Mouse (Mus musculus): ENCODE results near the gene Dbndd1. TPM values are rescaled to one million over a fixed set of nuclear protein-coding genes. Genes with fewer than 3 reads are reported as not detected.

Dbndd1 gene
- polyA plus RNA-seq, 1 experiment from 2014 or later = 103 TPM

DNA sequence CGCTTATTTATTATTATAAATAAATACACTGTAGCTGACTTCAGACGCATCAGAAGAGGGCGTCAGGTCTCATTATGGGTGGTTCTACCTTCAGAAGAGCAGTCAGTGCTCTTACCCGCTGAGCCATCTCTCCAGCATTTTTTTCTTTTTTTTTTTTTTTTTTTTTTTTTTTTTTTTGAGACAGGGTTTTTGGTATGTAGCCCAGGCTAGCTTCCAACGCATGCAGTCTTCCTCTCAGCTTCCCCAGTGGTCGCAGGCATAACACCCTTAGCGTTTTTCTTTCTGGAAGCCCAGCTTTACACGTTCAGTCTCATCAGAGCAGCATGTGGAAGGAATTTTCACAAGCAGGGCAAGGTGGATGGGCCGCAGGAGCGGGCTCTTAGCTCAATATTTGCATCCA, 2.9 kb upstream of the Dbndd1 start:
- Histone ChIP-seq H3K9ac (replicated peaks; ENCODE audit: low read length) (peak overlapping the region; percentile 78; the same call in 1 of the 2 replicates), H3K4me1 (ENCODE audit: control insufficient read depth, insufficient read depth, low read length) (peaks cover 16% of the 10 kb centered on the region), H3K9me3 (ENCODE audit: control insufficient read depth, low read length) (no peaks in the 10 kb centered on the region), H3K27me3 (ENCODE audit: control insufficient read depth, insufficient read depth, low read length) (no peaks in the 10 kb centered on the region), H3K27ac (replicated peaks; ENCODE audit: low read depth, low read length) (peak overlapping the region; percentile 41), H3K36me3 (ENCODE audit: control insufficient read depth, insufficient read depth, low read length) (peaks cover 23% of the 10 kb centered on the region), H3K4me3 (replicated peaks; ENCODE audit: low read depth, low read length) (peak overlapping the region; percentile 64), H3K4me2 (ENCODE audit: low read length) (peak overlapping the region; percentile 91)
- WGBS = 38% methylated on average over 10 of the region's 10 CpGs
- DNase-seq = no peak
- ATAC-seq (ENCODE audit: low FRiP score, low TSS enrichment) = no peak

DNA sequence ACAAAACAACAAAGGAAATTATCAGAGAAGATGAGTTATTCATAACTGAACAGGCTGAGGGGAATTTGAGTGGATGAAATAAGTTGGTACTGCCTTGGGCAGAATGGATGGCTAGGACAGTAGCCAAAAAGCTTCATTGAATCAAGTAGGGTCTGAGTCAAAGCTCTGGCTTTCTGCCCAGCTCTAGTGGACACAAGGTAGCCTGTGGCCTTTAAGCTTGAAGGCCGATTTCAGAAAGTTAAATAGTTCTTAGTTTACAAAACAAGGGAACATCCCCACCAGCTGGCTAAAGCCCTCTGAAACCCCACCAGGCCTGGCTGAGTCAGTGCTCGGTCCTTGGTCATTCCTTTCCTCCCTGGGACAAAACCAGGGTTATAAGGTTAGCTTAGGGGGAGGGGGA, 1.3 kb upstream of the Dbndd1 start:
- peaks cover 11% of the 10 kb centered on the region for H3K36me3 ChIP-seq (ENCODE audit: control insufficient read depth, insufficient read depth, low read length)
- no peak overlapping the region for H3K27ac ChIP-seq (replicated peaks; ENCODE audit: low read depth, low read length)
- WGBS = 25% methylated on average over 2 of the region's 2 CpGs
- ATAC-seq (ENCODE audit: low FRiP score, low TSS enrichment) (no peak), DNase-seq (peak; percentile 18)
- no peaks in the 10 kb centered on the region for H3K9me3 ChIP-seq (ENCODE audit: control insufficient read depth, low read length)
- H3K27me3 ChIP-seq (ENCODE audit: control insufficient read depth, insufficient read depth, low read length) = no peaks in the 10 kb centered on the region
- peaks cover 25% of the 10 kb centered on the region for H3K4me1 ChIP-seq (ENCODE audit: control insufficient read depth, insufficient read depth, low read length)
- no peak overlapping the region for H3K4me2 ChIP-seq (ENCODE audit: low read length)
- H3K9ac ChIP-seq (replicated peaks; ENCODE audit: low read length) = no peak overlapping the region
- no peak overlapping the region for H3K4me3 ChIP-seq (replicated peaks; ENCODE audit: low read depth, low read length)

DNA sequence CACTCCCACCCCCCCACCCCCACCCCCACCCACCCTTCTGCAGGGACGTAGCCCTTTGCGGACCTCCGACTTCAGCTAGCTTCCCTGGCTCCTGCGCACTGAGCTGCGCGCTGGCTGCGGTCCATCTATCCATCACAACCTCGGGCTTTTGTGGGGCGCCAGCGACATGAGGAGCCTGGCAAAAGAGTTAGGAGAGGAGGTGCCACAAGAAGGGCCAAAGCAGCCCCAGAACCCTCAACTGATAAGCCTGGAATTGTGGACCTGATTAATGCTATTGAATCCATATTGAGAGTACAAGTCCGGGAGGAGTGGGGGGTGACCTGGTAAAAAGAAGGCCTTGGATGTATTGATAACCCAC, 256 bp upstream of the Dbndd1 start:
- WGBS = under 1% methylated on average over 11 of the region's 11 CpGs
- no peak for DNase-seq

DNA sequence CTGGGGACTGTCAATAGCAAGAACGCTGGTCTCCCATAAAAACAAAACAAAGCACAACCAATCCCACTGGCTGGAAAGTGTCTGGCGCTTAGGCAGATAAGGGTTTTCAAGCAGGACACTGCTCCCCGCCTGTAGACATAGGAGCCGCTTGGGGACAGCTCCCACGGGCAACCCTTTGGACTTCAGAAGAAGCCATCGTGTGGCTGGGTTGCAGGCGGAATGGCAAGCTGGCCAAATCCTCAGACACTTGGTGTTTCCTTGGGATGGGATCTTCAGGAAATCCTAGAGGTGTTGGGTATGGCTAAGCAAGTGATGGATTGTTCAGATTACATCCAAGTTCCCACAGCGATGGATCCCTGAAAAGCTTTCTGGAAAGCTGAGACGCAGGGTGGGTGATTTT, 1.1 kb downstream of the Dbndd1 start:
- DNase-seq (peak; percentile 56), ATAC-seq (ENCODE audit: low FRiP score, low TSS enrichment) (no peak)
- Histone ChIP-seq H3K4me3 (replicated peaks; ENCODE audit: low read depth, low read length) (peak overlapping the region; percentile 82), H3K9me3 (ENCODE audit: control insufficient read depth, low read length) (no peaks in the 10 kb centered on the region), H3K27me3 (ENCODE audit: control insufficient read depth, insufficient read depth, low read length) (no peaks in the 10 kb centered on the region), H3K27ac (replicated peaks; ENCODE audit: low read depth, low read length) (peak overlapping the region; percentile 95), H3K36me3 (ENCODE audit: control insufficient read depth, insufficient read depth, low read length) (peaks cover 24% of the 10 kb centered on the region), H3K9ac (replicated peaks; ENCODE audit: low read length) (peak overlapping the region; percentile 93), H3K4me1 (ENCODE audit: control insufficient read depth, insufficient read depth, low read length) (peaks cover 20% of the 10 kb centered on the region), H3K4me2 (ENCODE audit: low read length) (peak overlapping the region; percentile 70)
- under 1% methylated on average over 9 of the region's 9 CpGs for WGBS

More for the DNA sequence above, 256 bp upstream of the Dbndd1 start:
- H3K9ac ChIP-seq (replicated peaks; ENCODE audit: low read length) = peak overlapping the region; percentile 49; the same call in 1 of the 2 replicates
- peaks cover 25% of the 10 kb centered on the region for H3K4me1 ChIP-seq (ENCODE audit: control insufficient read depth, insufficient read depth, low read length)
- peak overlapping the region; percentile 70 for H3K4me2 ChIP-seq (ENCODE audit: low read length)
- peak overlapping the region; percentile 95 for H3K27ac ChIP-seq (replicated peaks; ENCODE audit: low read depth, low read length)
- H3K27me3 ChIP-seq (ENCODE audit: control insufficient read depth, insufficient read depth, low read length) = no peaks in the 10 kb centered on the region
- H3K4me3 ChIP-seq (replicated peaks; ENCODE audit: low read depth, low read length) = peak overlapping the region; percentile 82
- peaks cover 10% of the 10 kb centered on the region for H3K36me3 ChIP-seq (ENCODE audit: control insufficient read depth, insufficient read depth, low read length)
- no peak for ATAC-seq (ENCODE audit: low FRiP score, low TSS enrichment)
- H3K9me3 ChIP-seq (ENCODE audit: control insufficient read depth, low read length) = no peaks in the 10 kb centered on the region

DNA sequence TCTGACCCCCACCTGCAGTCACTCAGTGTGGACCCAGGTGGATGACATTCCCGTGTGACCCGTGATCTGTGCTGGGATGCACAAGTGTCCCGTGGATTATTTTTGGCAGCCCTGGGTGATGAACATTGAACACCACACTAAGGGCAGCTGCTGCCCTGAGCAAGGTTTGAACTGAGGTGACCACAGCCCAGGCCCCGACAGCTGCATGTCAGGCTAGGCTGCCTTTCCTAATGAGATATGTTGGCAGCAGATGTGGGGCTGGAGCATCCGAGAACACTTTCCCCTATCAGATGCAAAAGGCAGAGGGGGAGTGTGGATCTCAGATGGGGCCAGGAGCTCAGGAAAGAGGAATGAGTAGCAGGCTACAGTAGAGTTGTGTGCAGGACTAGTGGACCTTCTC, 4.4 kb downstream of the Dbndd1 start:
- Histone ChIP-seq H3K4me2 (ENCODE audit: low read length) (no peak overlapping the region), H3K36me3 (ENCODE audit: control insufficient read depth, insufficient read depth, low read length) (peaks cover 57% of the 10 kb centered on the region), H3K4me3 (replicated peaks; ENCODE audit: low read depth, low read length) (no peak overlapping the region), H3K9ac (replicated peaks; ENCODE audit: low read length) (no peak overlapping the region), H3K4me1 (ENCODE audit: control insufficient read depth, insufficient read depth, low read length) (peaks cover 15% of the 10 kb centered on the region), H3K27me3 (ENCODE audit: control insufficient read depth, insufficient read depth, low read length) (no peaks in the 10 kb centered on the region), H3K27ac (replicated peaks; ENCODE audit: low read depth, low read length) (no peak overlapping the region), H3K9me3 (ENCODE audit: control insufficient read depth, low read length) (no peaks in the 10 kb centered on the region)
- WGBS = 76% methylated on average over 5 of the region's 5 CpGs
- no peak for ATAC-seq (ENCODE audit: low FRiP score, low TSS enrichment)
- DNase-seq = no peak

DNA sequence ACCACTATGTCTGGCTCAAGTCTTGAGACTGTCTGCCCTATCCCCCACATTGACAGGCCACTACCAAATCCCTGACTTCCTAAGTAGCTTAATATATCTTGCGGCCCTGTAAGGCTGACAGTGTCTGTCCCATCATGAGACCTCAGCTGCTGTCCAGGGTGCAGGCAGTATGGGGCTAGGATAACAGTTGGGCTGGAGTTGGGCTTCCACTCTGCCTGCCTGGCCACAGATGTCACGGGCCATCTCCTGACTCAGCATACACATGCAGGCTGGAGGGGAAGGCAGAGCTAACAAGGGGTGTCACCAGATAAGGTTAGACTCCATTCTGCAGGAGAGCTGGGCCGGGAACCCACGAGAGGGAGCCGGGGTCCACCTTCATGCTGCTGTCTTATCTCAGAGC, 8.1 kb downstream of the Dbndd1 start:
- WGBS = 99% methylated on average over 5 of the region's 5 CpGs
- no peak for ATAC-seq (ENCODE audit: low FRiP score, low TSS enrichment)
- Histone ChIP-seq H3K9me3 (ENCODE audit: control insufficient read depth, low read length) (no peaks in the 10 kb centered on the region), H3K27ac (replicated peaks; ENCODE audit: low read depth, low read length) (no peak overlapping the region), H3K27me3 (ENCODE audit: control insufficient read depth, insufficient read depth, low read length) (no peaks in the 10 kb centered on the region), H3K4me2 (ENCODE audit: low read length) (no peak overlapping the region), H3K9ac (replicated peaks; ENCODE audit: low read length) (no peak overlapping the region), H3K36me3 (ENCODE audit: control insufficient read depth, insufficient read depth, low read length) (peaks cover 93% of the 10 kb centered on the region), H3K4me3 (replicated peaks; ENCODE audit: low read depth, low read length) (no peak overlapping the region), H3K4me1 (ENCODE audit: control insufficient read depth, insufficient read depth, low read length) (no peaks in the 10 kb centered on the region)
- DNase-seq = no peak

DNA sequence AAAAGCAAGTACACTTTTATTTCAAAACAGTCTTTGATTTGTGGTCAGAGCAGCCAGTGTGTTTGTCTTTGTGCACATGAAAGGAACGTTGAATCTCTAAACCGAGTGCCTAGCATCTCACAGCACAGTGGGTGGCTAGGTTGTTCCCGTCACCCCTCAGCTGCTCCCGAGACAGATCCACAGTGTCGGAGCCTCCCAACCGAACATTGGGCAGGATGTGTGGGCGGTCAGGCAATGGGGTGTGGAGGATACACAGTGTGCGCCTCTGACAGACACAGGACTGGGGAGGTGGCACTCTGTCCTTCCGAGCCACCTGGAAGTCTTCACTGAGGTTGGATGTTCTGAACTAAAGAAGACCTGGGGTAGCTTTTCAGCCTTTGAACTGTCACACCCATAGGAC, 9.6 kb downstream of the Dbndd1 start:
- no peak for DNase-seq
- Histone ChIP-seq H3K4me3 (replicated peaks; ENCODE audit: low read depth, low read length) (no peak overlapping the region), H3K9ac (replicated peaks; ENCODE audit: low read length) (no peak overlapping the region), H3K9me3 (ENCODE audit: control insufficient read depth, low read length) (no peaks in the 10 kb centered on the region), H3K36me3 (ENCODE audit: control insufficient read depth, insufficient read depth, low read length) (peaks cover 99% of the 10 kb centered on the region), H3K27ac (replicated peaks; ENCODE audit: low read depth, low read length) (no peak overlapping the region), H3K4me1 (ENCODE audit: control insufficient read depth, insufficient read depth, low read length) (no peaks in the 10 kb centered on the region), H3K27me3 (ENCODE audit: control insufficient read depth, insufficient read depth, low read length) (no peaks in the 10 kb centered on the region), H3K4me2 (ENCODE audit: low read length) (no peak overlapping the region)
- no peak for ATAC-seq (ENCODE audit: low FRiP score, low TSS enrichment)
- WGBS = 89% methylated on average over 9 of the region's 9 CpGs

DNA sequence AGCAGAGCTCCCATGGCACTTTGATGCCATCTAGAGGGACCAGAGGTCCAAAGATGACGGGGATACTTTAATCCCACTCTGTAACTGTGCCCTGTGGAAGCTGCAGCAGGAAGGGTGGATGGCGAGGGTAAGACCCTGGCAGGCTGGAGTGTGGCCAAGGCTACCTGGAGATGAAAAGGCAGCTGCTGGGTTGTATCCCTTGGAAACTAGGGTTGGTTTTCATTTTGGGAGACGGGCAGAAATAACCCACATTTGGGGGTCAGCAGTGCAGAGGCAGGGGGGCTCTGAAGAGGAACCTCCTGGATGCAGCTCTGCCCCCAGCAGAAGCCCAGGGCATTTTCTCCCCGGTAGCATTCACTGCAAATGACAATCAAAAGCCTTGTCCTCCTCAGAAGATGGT, 10.0 kb downstream of the Dbndd1 start:
- H3K4me1 ChIP-seq (ENCODE audit: control insufficient read depth, insufficient read depth, low read length) = no peaks in the 10 kb centered on the region
- H3K4me3 ChIP-seq (replicated peaks; ENCODE audit: low read depth, low read length) = no peak overlapping the region
- DNase-seq = no peak
- no peak overlapping the region for H3K27ac ChIP-seq (replicated peaks; ENCODE audit: low read depth, low read length)
- no peaks in the 10 kb centered on the region for H3K9me3 ChIP-seq (ENCODE audit: control insufficient read depth, low read length)
- 79% methylated on average over 4 of the region's 4 CpGs for WGBS
- ATAC-seq (ENCODE audit: low FRiP score, low TSS enrichment) = no peak
- peaks cover 99% of the 10 kb centered on the region for H3K36me3 ChIP-seq (ENCODE audit: control insufficient read depth, insufficient read depth, low read length)
- no peaks in the 10 kb centered on the region for H3K27me3 ChIP-seq (ENCODE audit: control insufficient read depth, insufficient read depth, low read length)
- no peak overlapping the region for H3K9ac ChIP-seq (replicated peaks; ENCODE audit: low read length)
- H3K4me2 ChIP-seq (ENCODE audit: low read length) = no peak overlapping the region

DNA sequence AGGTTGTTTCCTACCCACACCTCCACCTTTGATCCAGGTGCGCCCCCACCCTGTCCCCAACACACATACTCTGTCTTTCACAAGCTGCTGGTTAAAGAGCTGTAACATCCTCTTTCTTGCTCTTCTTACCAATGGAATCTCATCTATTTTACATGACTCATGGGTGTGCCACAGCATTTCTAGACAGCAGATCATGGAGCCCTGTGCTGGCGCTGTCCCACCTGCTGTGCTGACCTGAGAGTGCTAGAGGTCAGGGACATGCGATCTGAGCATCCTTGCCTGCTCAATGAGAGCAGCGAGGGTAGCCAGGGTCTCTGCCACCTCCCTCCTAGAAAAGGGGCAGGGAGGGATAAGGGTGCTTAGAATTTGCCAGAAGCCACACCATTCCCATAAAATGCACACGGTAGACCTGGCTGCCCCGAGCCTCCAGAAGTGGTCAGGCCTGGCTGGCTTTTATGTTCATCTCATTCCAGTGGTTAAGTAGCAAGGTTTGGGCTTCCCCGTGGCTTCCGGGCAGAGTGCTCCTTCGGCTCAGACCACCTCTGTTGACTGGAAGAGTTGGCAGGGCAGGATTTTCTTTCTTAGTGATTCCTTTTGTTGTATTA, 10.6 kb downstream of the Dbndd1 start:
- WGBS = 88% methylated on average over 9 of the region's 9 CpGs
- H3K4me1 ChIP-seq (ENCODE audit: control insufficient read depth, insufficient read depth, low read length) = no peaks in the 10 kb centered on the region
- no peak overlapping the region for H3K4me3 ChIP-seq (replicated peaks; ENCODE audit: low read depth, low read length)
- DNase-seq (no peak), ATAC-seq (ENCODE audit: low FRiP score, low TSS enrichment) (no peak)
- no peak overlapping the region for H3K4me2 ChIP-seq (ENCODE audit: low read length)
- no peaks in the 10 kb centered on the region for H3K9me3 ChIP-seq (ENCODE audit: control insufficient read depth, low read length)
- H3K27me3 ChIP-seq (ENCODE audit: control insufficient read depth, insufficient read depth, low read length) = no peaks in the 10 kb centered on the region
- peaks cover 99% of the 10 kb centered on the region for H3K36me3 ChIP-seq (ENCODE audit: control insufficient read depth, insufficient read depth, low read length)
- no peak overlapping the region for H3K9ac ChIP-seq (replicated peaks; ENCODE audit: low read length)
- H3K27ac ChIP-seq (replicated peaks; ENCODE audit: low read depth, low read length) = 0 out of 2 replicates have a peak overlapping the region, but pooled peaks have one; percentile 20

Measured in midbrain, embryonic 14.5 days (tissue).